Mouse (Mus musculus): ENCODE data around the gene Kdf1.

DNA sequence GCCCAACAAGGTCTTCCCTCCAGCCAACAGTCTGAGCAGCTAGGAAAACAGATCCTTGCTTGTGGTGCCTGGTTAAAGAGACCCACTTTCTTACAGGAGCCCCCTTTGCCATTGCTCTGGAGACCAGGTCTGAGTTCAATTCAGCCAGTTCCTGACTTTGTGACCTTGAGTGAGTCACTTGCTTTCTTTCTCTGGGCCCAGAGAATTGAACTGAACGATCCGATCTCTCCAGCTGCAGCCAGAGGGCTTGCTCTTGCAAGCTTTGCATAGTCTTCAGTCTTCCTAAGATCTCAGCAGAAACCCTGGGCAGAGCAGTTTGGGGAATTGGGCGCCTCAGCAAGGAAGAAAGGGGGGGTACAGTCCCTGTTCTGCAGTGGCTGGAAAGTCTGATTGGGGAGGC is 36.3 kb upstream of the Kdf1 start:
- no peak for TF ChIP-seq ETS1 (conservative IDR thresholded peaks at IDR 0.05; ENCODE audit: low read depth, low read length)
- no peak for TF ChIP-seq POLR2A (IDR thresholded peaks at IDR 0.05; ENCODE audit: low read depth, low read length)
- no peak for TF ChIP-seq UBTF (IDR thresholded peaks at IDR 0.05; ENCODE audit: low read depth, low read length)
- TF ChIP-seq PAX5 (IDR thresholded peaks at IDR 0.05; ENCODE audit: low read length) = no peak
- no peak for TF ChIP-seq ZNF384 (IDR thresholded peaks at IDR 0.05; ENCODE audit: low read depth, low read length)
- TF ChIP-seq CTCF (conservative IDR thresholded peaks at IDR 0.05 in 1 of 2, IDR thresholded peaks at IDR 0.05 in 1 of 2; ENCODE audit: low read depth in 2 of 2, low read length in 2 of 2) = no peak
- no peak for TF ChIP-seq SMC3 (IDR thresholded peaks at IDR 0.05; ENCODE audit: low read depth, low read length)
- TF ChIP-seq E2F4 (IDR thresholded peaks at IDR 0.05; ENCODE audit: insufficient replicate concordance, low read depth, low read length) = no peak
- TF ChIP-seq NRF1 (IDR thresholded peaks at IDR 0.05; ENCODE audit: low read depth, low read length) = no peak

Data from CH12.LX (cell line).